In genomic region chr4:64092857-64093256, GRCm38 (mm10) we compare ENCODE assay signal across 19 mouse cellular contexts. TPM values are rescaled to one million over a fixed set of nuclear protein-coding genes. Genes with fewer than 3 reads are reported as not detected.
"Had no signal": no experiment of that assay in that cellular context is flagged by ENCODE, and none has a peak within 500 bp of the region (broad histone marks: within the 10 kb centered on the region; RNA-seq: fewer than 3 reads in every experiment).

No protein-coding gene starts in this region.

- H3K4me1 ChIP-seq: kidney, embryonic 15.5 days; limb, embryonic 10.5 days; limb, embryonic 13.5 days; liver, embryonic 12.5 days; liver, embryonic 15.5 days; lung, embryonic 15.5 days had no signal

- H3K27ac ChIP-seq: kidney, embryonic 15.5 days; limb, embryonic 10.5 days; limb, embryonic 13.5 days; liver, embryonic 12.5 days; liver, embryonic 15.5 days; lung, embryonic 15.5 days had no signal

- DNase-seq: kidney, adult 18-20 months; kidney, postnatal 10 days; kidney, postnatal 36 days; layer of hippocampus, postnatal 36 days; liver; lung, adult 18-20 months; lung, postnatal 10 days; lung, postnatal 36 days; midbrain, embryonic 14.5 days; thymus, adult 18-20 months; thymus, postnatal 36 days had no signal

- H3K9me3 ChIP-seq: kidney, embryonic 15.5 days; limb, embryonic 10.5 days; limb, embryonic 13.5 days; liver, embryonic 12.5 days; liver, embryonic 15.5 days; lung, embryonic 15.5 days had no signal

- H3K36me3 ChIP-seq: kidney, embryonic 15.5 days; limb, embryonic 10.5 days; limb, embryonic 13.5 days; liver, embryonic 12.5 days; liver, embryonic 15.5 days; lung, embryonic 15.5 days had no signal

- H3K4me3 ChIP-seq: kidney, embryonic 15.5 days; limb, embryonic 10.5 days; limb, embryonic 13.5 days; liver, embryonic 12.5 days; liver, embryonic 15.5 days; lung, embryonic 15.5 days had no signal

- ATAC-seq: liver, embryonic 12.5 days had no signal

- H3K9ac ChIP-seq: kidney, embryonic 15.5 days; limb, embryonic 13.5 days; liver, embryonic 12.5 days; liver, embryonic 15.5 days; lung, embryonic 15.5 days had no signal

- H3K4me2 ChIP-seq: kidney, embryonic 15.5 days; limb, embryonic 13.5 days; liver, embryonic 12.5 days; liver, embryonic 15.5 days; lung, embryonic 15.5 days; midbrain, embryonic 11.5 days had no signal

- H3K27me3 ChIP-seq: kidney, embryonic 15.5 days; limb, embryonic 13.5 days; liver, embryonic 12.5 days; liver, embryonic 15.5 days; lung, embryonic 15.5 days had no signal

RNA-seq across cellular contexts. Expression of gene Tnc, which starts 46.0 kb away (rescaled TPM):
- total RNA-seq: megakaryocyte-erythroid progenitor cell, adult 5-6 weeks had no signal
